Mouse (Mus musculus): ENCODE data around the gene Slc37a1.

GRCm38 (mm10) chr17:31311047-31311446 is 24.5 kb downstream of the Slc37a1 start:
- TF ChIP-seq POLR2A (IDR thresholded peaks at IDR 0.05; ENCODE audit: borderline replicate concordance, control insufficient read depth, low read depth, low read length) (no peak), CTCF (IDR thresholded peaks at IDR 0.05; ENCODE audit: control insufficient read depth, insufficient read depth, low read length) (no peak)

Data from bone marrow, adult 2 months (tissue).